Mouse (Mus musculus): Measurements from ENCODE around the gene Arhgap30.

GRCm38 (mm10) chr1:171401821-171402220 lies 13.1 kb downstream of the Arhgap30 start:
- TF ChIP-seq CTCF (IDR thresholded peaks at IDR 0.05; ENCODE audit: low read depth) (no peak), EP300 (IDR thresholded peaks at IDR 0.05; ENCODE audit: low read depth) (no peak)

Measured in heart, postnatal 0 days (tissue).